Mouse (Mus musculus) embryonic facial prominence, embryonic 11.5 days (tissue): Measurements from ENCODE around the gene Card14. TPM values are rescaled to one million over a fixed set of nuclear protein-coding genes. Genes with fewer than 3 reads are reported as not detected.

Experiments used
- ATAC-seq: fragments of 200-750 bp; cut with Nextera tagmentation; replicated peaks from 2 replicates; pipeline ENCODE4 v1.8.0; 2017; ENCODE audit warnings: low read depth; ENCODE audit not compliant: insufficient number of reproducible peaks, low FRiP score, low TSS enrichment
- DNase-seq: peaks from one replicate; pipeline ENCODE4 v3.0.0-alpha.2; 2015; ENCODE audit warnings: low spot score
- H3K27ac ChIP-seq: fragments of 300-500 bp; sonication (generic); replicated peaks from 2 replicates; pipeline ENCODE4 v1.5.1; 2014; ENCODE audit warnings: mild to moderate bottlenecking, low read depth, low read length, control low read depth
- H3K27me3 ChIP-seq: fragments of 300-500 bp; sonication (generic); 2 replicates; pipeline ENCODE4 v1.6.1; 2014; ENCODE audit warnings: mild to moderate bottlenecking, low read length, moderate library complexity, mixed read lengths; ENCODE audit not compliant: control insufficient read depth, insufficient read depth
- H3K36me3 ChIP-seq: fragments of 300-500 bp; sonication (generic); replicated peaks from 2 replicates; pipeline ENCODE4 v1.6.1; 2014; ENCODE audit warnings: low read depth, mild to moderate bottlenecking, low read length, moderate library complexity, mixed read lengths; ENCODE audit not compliant: control insufficient read depth, insufficient read depth
- H3K4me1 ChIP-seq: fragments of 300-500 bp; sonication (generic); 2 replicates; pipeline ENCODE4 v1.6.1; 2014; ENCODE audit warnings: low read length, mixed read lengths; ENCODE audit not compliant: control insufficient read depth, insufficient read depth
- H3K4me2 ChIP-seq: fragments of 300-500 bp; sonication (generic); 2 replicates; pipeline ENCODE4 v1.6.1; 2014; ENCODE audit warnings: low read depth, mild to moderate bottlenecking, control low read depth, low read length, moderate library complexity
- H3K4me3 ChIP-seq: fragments of 300-500 bp; sonication (generic); 2 replicates; pipeline ENCODE4 v1.5.1; 2014; ENCODE audit warnings: low read depth, low read length, control low read depth
- H3K9ac ChIP-seq: fragments of 300-500 bp; sonication (generic); replicated peaks from 2 replicates; pipeline ENCODE4 v1.6.1; 2014; ENCODE audit warnings: mild to moderate bottlenecking, control low read depth, low read length
- H3K9me3 ChIP-seq: fragments of 300-500 bp; sonication (generic); replicated peaks from 2 replicates; pipeline ENCODE4 v1.6.1; 2016; ENCODE audit warnings: mild to moderate bottlenecking, low read length, inconsistent platforms, mixed read lengths; ENCODE audit not compliant: control insufficient read depth
- WGBS: fragments of 180-500 bp; shearing (Covaris S2); extraction: QIAGEN DNeasy Blood & Tissue Kit; methylation state at CpG from one replicate; pipeline ENCODE4 v1.1.7; 2014; 5-methylcytosine and 5-hydroxymethylcytosine counted together
- polyA plus RNA-seq: library from polyadenylated mRNA; unstranded; fragments of >200 nt; fragmentation: Nextera tagmentation; extraction: Ambion mirVana; gene quantifications from 2 replicates; pipeline ENCODE4 v1.2.1, GENCODE M21; 2014

Card14 gene
- polyA plus RNA-seq, 1 experiment from 2014 or later = 0.08 TPM

DNA sequence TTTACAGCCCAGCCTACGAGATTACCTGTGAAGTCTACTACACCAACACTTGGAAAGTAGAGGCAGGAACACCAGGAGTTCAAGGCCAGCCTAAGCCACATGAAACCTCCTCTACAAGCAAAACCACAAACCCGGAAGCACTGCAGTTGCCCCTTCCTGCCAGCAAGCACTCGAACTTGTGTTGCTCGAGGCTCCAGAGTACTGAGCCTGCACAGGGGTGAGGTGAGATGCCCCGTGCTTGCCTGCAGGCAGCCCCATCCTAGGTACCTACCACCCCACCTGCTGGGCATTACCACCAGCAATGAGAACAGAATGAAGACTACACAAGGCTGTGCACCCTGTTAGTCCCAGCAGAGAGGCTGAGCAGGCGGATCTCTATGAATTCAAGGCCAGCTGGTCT lies 9.6 kb upstream of the Card14 start:
- H3K4me1 ChIP-seq = no peaks in the 10 kb centered on the region
- ATAC-seq (no peak), DNase-seq (no peak)
- H3K27ac ChIP-seq = no peak overlapping the region
- no peaks in the 10 kb centered on the region for H3K27me3 ChIP-seq
- H3K36me3 ChIP-seq = peaks cover 21% of the 10 kb centered on the region
- 0 out of 2 replicates have a peak overlapping the region, but pooled peaks have one; percentile 3 for H3K4me2 ChIP-seq
- no peak overlapping the region for H3K4me3 ChIP-seq
- H3K9ac ChIP-seq = no peak overlapping the region
- WGBS = 79% methylated on average over 6 of the region's 6 CpGs
- no peaks in the 10 kb centered on the region for H3K9me3 ChIP-seq

GRCm38 (mm10) chr11:119298917-119299316 lies 8.7 kb upstream of the Card14 start:
- Histone ChIP-seq H3K9ac (peak overlapping the region; percentile 98), H3K27me3 (no peaks in the 10 kb centered on the region), H3K36me3 (peaks cover 13% of the 10 kb centered on the region), H3K9me3 (no peaks in the 10 kb centered on the region), H3K4me2 (peak overlapping the region; percentile 71), H3K4me1 (no peaks in the 10 kb centered on the region), H3K4me3 (peak overlapping the region; percentile 98), H3K27ac (no peak overlapping the region)
- DNase-seq (no peak), ATAC-seq (no peak)
- WGBS = 19% methylated on average over 7 of the region's 7 CpGs

- H3K4me3 ChIP-seq = peak within 1 kb of the TSS; percentile 98
These were observed 8.0 kb upstream of the Card14 start, which contains the start of gene Eif4a3 for GRCm38 (mm10) chr11:119299391-119300245. Eif4a3 (minus strand) TSS chr11:119300089.

GRCm38 (mm10) chr11:119300246-119300935 lies 7.2 kb upstream of the Card14 start:
- Histone ChIP-seq H3K27me3 (no peaks in the 10 kb centered on the region), H3K4me1 (no peaks in the 10 kb centered on the region), H3K9me3 (no peaks in the 10 kb centered on the region), H3K27ac (peak overlapping the region; percentile 89), H3K36me3 (peaks cover 6% of the 10 kb centered on the region; the same call in 1 of the 2 replicates), H3K4me2 (peak overlapping the region; percentile 60), H3K4me3 (peak overlapping the region; percentile 98), H3K9ac (peak overlapping the region; percentile 98)
- DNase-seq (no peak), ATAC-seq (peak; percentile 74; the same call in 1 of the 2 replicates)
- WGBS = 2% methylated on average over 31 of the region's 31 CpGs

More at GRCm38 (mm10) chr11:119299391-119300245, 8.0 kb upstream of the Card14 start, which contains the start of gene Eif4a3:
- Histone ChIP-seq H3K9ac (peak within 1 kb of the TSS; percentile 98), H3K27me3 (no peaks in the 10 kb centered on the region), H3K36me3 (peaks cover 9% of the 10 kb centered on the region), H3K27ac (peak within 1 kb of the TSS; percentile 89), H3K4me1 (no peaks in the 10 kb centered on the region), H3K4me2 (peak within 1 kb of the TSS; percentile 71), H3K9me3 (no peaks in the 10 kb centered on the region)
- ATAC-seq (peak; percentile 90), DNase-seq (peak; percentile 99)
- under 1% methylated on average over 89 of the region's 89 CpGs for WGBS

GRCm38 (mm10) chr11:119300986-119301385 lies 6.6 kb upstream of the Card14 start:
- H3K27me3 ChIP-seq = no peaks in the 10 kb centered on the region

DNA sequence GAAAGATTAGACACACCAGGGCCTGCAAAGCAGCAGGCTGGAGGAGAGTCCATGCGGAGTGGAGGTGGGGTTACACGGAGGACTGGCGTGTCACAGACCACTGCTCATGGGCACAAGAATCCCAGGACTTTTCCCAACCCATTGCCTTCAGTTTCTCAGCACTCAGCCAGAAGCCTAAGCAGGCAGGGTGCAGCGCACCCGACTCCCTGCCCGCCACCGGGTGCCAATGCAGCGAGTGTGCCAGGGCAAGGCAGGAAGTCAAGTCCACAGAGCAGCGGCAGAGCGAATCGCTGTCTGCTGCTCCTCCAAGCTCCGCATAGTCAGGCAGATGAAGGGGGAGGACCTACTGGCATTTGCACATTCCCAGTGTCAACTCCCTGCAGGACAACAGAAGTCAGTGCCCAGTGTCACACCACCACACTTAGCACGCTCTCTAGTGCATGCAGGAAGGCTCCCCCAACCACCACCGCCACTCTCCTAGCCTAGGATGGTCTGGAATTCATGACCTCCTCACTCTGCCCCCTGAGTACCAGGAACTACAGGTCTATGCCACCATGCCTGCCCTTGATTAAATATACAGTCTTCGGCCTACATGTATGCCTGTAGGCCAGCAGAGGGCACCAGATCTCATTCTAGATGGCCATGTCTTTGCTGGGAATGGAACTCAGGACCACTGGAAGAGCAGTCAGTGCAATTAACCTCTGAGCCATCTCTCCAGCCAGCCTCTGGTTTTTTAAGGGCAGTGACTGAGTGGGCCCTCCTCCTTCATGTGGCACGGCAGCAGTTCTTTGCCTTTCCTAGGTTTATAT lies 2.5 kb upstream of the Card14 start:
- H3K4me3 ChIP-seq = no peak overlapping the region
- no peak overlapping the region for H3K9ac ChIP-seq
- H3K4me2 ChIP-seq = no peak overlapping the region
- no peaks in the 10 kb centered on the region for H3K9me3 ChIP-seq
- 37% methylated on average over 16 of the region's 16 CpGs for WGBS
- no peaks in the 10 kb centered on the region for H3K27me3 ChIP-seq
- no peak overlapping the region for H3K27ac ChIP-seq
- H3K4me1 ChIP-seq = no peaks in the 10 kb centered on the region; the same call in 1 of the 2 replicates
- DNase-seq (peak; percentile 78), ATAC-seq (no peak; the same call in 1 of the 2 replicates)
- no peaks in the 10 kb centered on the region for H3K36me3 ChIP-seq

More at GRCm38 (mm10) chr11:119300986-119301385, 6.6 kb upstream of the Card14 start:
- Histone ChIP-seq H3K27ac (no peak overlapping the region), H3K4me2 (no peak overlapping the region), H3K4me1 (no peaks in the 10 kb centered on the region), H3K9ac (no peak overlapping the region), H3K4me3 (no peak overlapping the region), H3K36me3 (peaks cover 2% of the 10 kb centered on the region; the same call in 1 of the 2 replicates), H3K9me3 (no peaks in the 10 kb centered on the region)
- WGBS = 44% methylated on average over 2 of the region's 2 CpGs
- no peak for DNase-seq
- no peak for ATAC-seq

- whole genome bisulfite sequencing = 55% methylated on average over 13 of the region's 13 CpGs
- Histone ChIP-seq H3K27me3 (no peaks in the 10 kb centered on the region), H3K9ac (no peak overlapping the region), H3K4me2 (no peak overlapping the region), H3K4me1 (no peaks in the 10 kb centered on the region; the same call in 1 of the 2 replicates), H3K27ac (no peak overlapping the region), H3K36me3 (no peaks in the 10 kb centered on the region), H3K4me3 (no peak overlapping the region), H3K9me3 (no peaks in the 10 kb centered on the region)
- ATAC-seq = no peak
- DNase-seq = no peak
These were observed 558 bp upstream of the Card14 start for GRCm38 (mm10) chr11:119306762-119307657.
